Mouse (Mus musculus) lung, embryonic 16.5 days (tissue): ENCODE measurements at regions not wholly inside any gene's neighbourhood (a gene's known extent, or its start where the extent isn't known, plus 50 kb on each side); places are given as distances from the start of the nearest gene placed in this dataset.

Source experiments
- ATAC-seq: fragments of 200-750 bp; cut with Nextera tagmentation; 2 replicates; pipeline ENCODE4 v1.8.0; 2017; ENCODE audit warnings: low read depth, mild to moderate bottlenecking, moderate library complexity
- H3K27ac ChIP-seq: fragments of 300-500 bp; sonication (generic); 2 replicates; pipeline ENCODE4 v1.5.1; 2014; ENCODE audit warnings: mild to moderate bottlenecking, control low read depth, low read length
- H3K27me3 ChIP-seq: fragments of 300-500 bp; sonication (generic); 2 replicates; pipeline ENCODE4 v1.6.1; 2014; ENCODE audit warnings: low read depth, low read length, mixed read lengths; ENCODE audit not compliant: control insufficient read depth, insufficient read depth
- H3K36me3 ChIP-seq: fragments of 300-500 bp; sonication (generic); 2 replicates; pipeline ENCODE4 v1.6.1; 2014; ENCODE audit warnings: low read length; ENCODE audit not compliant: control insufficient read depth, insufficient read depth
- H3K4me1 ChIP-seq: fragments of 300-500 bp; sonication (generic); replicated peaks from 2 replicates; pipeline ENCODE4 v1.6.1; 2014; ENCODE audit warnings: low read length, mixed read lengths; ENCODE audit not compliant: control insufficient read depth, insufficient read depth
- H3K4me2 ChIP-seq: fragments of 300-500 bp; sonication (generic); 2 replicates; pipeline ENCODE4 v1.6.1; 2014; ENCODE audit warnings: low read depth, low read length, control low read depth
- H3K4me3 ChIP-seq: fragments of 300-500 bp; sonication (generic); 2 replicates; pipeline ENCODE4 v1.5.1; 2014; ENCODE audit warnings: mild to moderate bottlenecking, low read length, control low read depth
- H3K9ac ChIP-seq: fragments of 300-500 bp; sonication (generic); 2 replicates; pipeline ENCODE4 v1.6.1; 2014; ENCODE audit warnings: low read length, control low read depth
- H3K9me3 ChIP-seq: fragments of 300-500 bp; sonication (generic); 2 replicates; pipeline ENCODE4 v1.6.1; 2016; ENCODE audit warnings: low read length; ENCODE audit not compliant: control insufficient read depth
- whole genome bisulfite sequencing: fragments of 180-500 bp; shearing (Covaris S2); extraction: QIAGEN DNeasy Blood & Tissue Kit; methylation state at CpG from one replicate; pipeline ENCODE4 v1.1.7; 2014; 5-methylcytosine and 5-hydroxymethylcytosine counted together

- Histone ChIP-seq H3K4me2 (no peak overlapping the region), H3K9ac (no peak overlapping the region), H3K27me3 (no peaks in the 10 kb centered on the region), H3K36me3 (no peaks in the 10 kb centered on the region), H3K4me1 (no peaks in the 10 kb centered on the region), H3K27ac (no peak overlapping the region), H3K4me3 (no peak overlapping the region), H3K9me3 (no peaks in the 10 kb centered on the region)
- ATAC-seq, result no peak
- 69% methylated on average over 6 of the region's 6 CpGs for WGBS
Measured at GRCm38 (mm10) chr3:40094040-40094439, 437.0 kb upstream of the Intu start.

GRCm38 (mm10) chr3:40094701-40095100 is 436.4 kb upstream of the Intu start:
- H3K4me2 ChIP-seq, result no peak overlapping the region
- H3K9me3 ChIP-seq, result no peaks in the 10 kb centered on the region
- no peaks in the 10 kb centered on the region for H3K36me3 ChIP-seq
- ATAC-seq, result no peak
- H3K4me1 ChIP-seq, result no peaks in the 10 kb centered on the region
- no peak overlapping the region for H3K4me3 ChIP-seq
- no peak overlapping the region for H3K27ac ChIP-seq
- no peak overlapping the region for H3K9ac ChIP-seq
- no peaks in the 10 kb centered on the region for H3K27me3 ChIP-seq

GRCm38 (mm10) chr3:40102698-40103097 is 428.4 kb upstream of the Intu start:
- no peak overlapping the region for H3K27ac ChIP-seq
- H3K36me3 ChIP-seq, result no peaks in the 10 kb centered on the region
- H3K9me3 ChIP-seq, result no peaks in the 10 kb centered on the region
- no peaks in the 10 kb centered on the region; the same call in 1 of the 2 replicates for H3K4me1 ChIP-seq
- H3K27me3 ChIP-seq, result no peaks in the 10 kb centered on the region
- 48% methylated on average over 4 of the region's 4 CpGs for WGBS
- no peak overlapping the region for H3K4me3 ChIP-seq
- ATAC-seq, result peak; percentile 71
- H3K4me2 ChIP-seq, result no peak overlapping the region
- H3K9ac ChIP-seq, result no peak overlapping the region

GRCm38 (mm10) chr3:40114811-40115210 is 416.3 kb upstream of the Intu start:
- H3K4me2 ChIP-seq, result no peak overlapping the region
- H3K9me3 ChIP-seq, result no peaks in the 10 kb centered on the region
- 56% methylated on average over 4 of the region's 4 CpGs for WGBS
- no peaks in the 10 kb centered on the region for H3K27me3 ChIP-seq
- no peak overlapping the region for H3K9ac ChIP-seq
- no peak overlapping the region for H3K4me3 ChIP-seq
- H3K27ac ChIP-seq, result peak overlapping the region; percentile 10; the same call in 1 of the 2 replicates
- H3K36me3 ChIP-seq, result no peaks in the 10 kb centered on the region
- ATAC-seq, result no peak
- H3K4me1 ChIP-seq, result no peaks in the 10 kb centered on the region

- H3K4me3 ChIP-seq, result no peak overlapping the region
- H3K27ac ChIP-seq, result no peak overlapping the region
- no peaks in the 10 kb centered on the region for H3K36me3 ChIP-seq
- H3K27me3 ChIP-seq, result no peaks in the 10 kb centered on the region
- H3K4me2 ChIP-seq, result no peak overlapping the region
- no peaks in the 10 kb centered on the region for H3K9me3 ChIP-seq
- no peak overlapping the region for H3K9ac ChIP-seq
- 75% methylated on average over 3 of the region's 3 CpGs for WGBS
- no peaks in the 10 kb centered on the region for H3K4me1 ChIP-seq
- ATAC-seq, result no peak
Measured at GRCm38 (mm10) chr3:40118551-40118950, 412.5 kb upstream of the Intu start.

- H3K9ac ChIP-seq, result no peak overlapping the region
- no peaks in the 10 kb centered on the region for H3K27me3 ChIP-seq
- no peaks in the 10 kb centered on the region for H3K4me1 ChIP-seq
- H3K4me2 ChIP-seq, result no peak overlapping the region
- no peaks in the 10 kb centered on the region for H3K36me3 ChIP-seq
- WGBS, result 38% methylated on average over 1 of the region's 1 CpGs
- H3K4me3 ChIP-seq, result no peak overlapping the region
- ATAC-seq, result no peak
- H3K27ac ChIP-seq, result no peak overlapping the region
- no peaks in the 10 kb centered on the region for H3K9me3 ChIP-seq
Measured at GRCm38 (mm10) chr3:40119462-40119861, 411.6 kb upstream of the Intu start.

- peak; percentile 72; the same call in 1 of the 2 replicates for ATAC-seq
- H3K9ac ChIP-seq, result no peak overlapping the region
- no peak overlapping the region for H3K4me3 ChIP-seq
- no peaks in the 10 kb centered on the region for H3K9me3 ChIP-seq
- H3K27me3 ChIP-seq, result no peaks in the 10 kb centered on the region
- no peak overlapping the region for H3K27ac ChIP-seq
- no peaks in the 10 kb centered on the region for H3K36me3 ChIP-seq
- no peak overlapping the region for H3K4me2 ChIP-seq
- H3K4me1 ChIP-seq, result no peaks in the 10 kb centered on the region
- 21% methylated on average over 4 of the region's 4 CpGs for WGBS
Measured at GRCm38 (mm10) chr3:40120298-40120875, 410.7 kb upstream of the Intu start.

GRCm38 (mm10) chr3:40123558-40124236 is 407.4 kb upstream of the Intu start:
- Histone ChIP-seq H3K4me1 (no peaks in the 10 kb centered on the region), H3K36me3 (no peaks in the 10 kb centered on the region), H3K9ac (no peak overlapping the region), H3K4me3 (no peak overlapping the region), H3K4me2 (no peak overlapping the region), H3K27ac (no peak overlapping the region), H3K9me3 (no peaks in the 10 kb centered on the region), H3K27me3 (no peaks in the 10 kb centered on the region)
- no peak for ATAC-seq
- 84% methylated on average over 9 of the region's 9 CpGs for WGBS

- no peak overlapping the region for H3K27ac ChIP-seq
- 86% methylated on average over 2 of the region's 2 CpGs for WGBS
- no peak overlapping the region for H3K4me3 ChIP-seq
- ATAC-seq, result no peak
- no peaks in the 10 kb centered on the region for H3K4me1 ChIP-seq
- H3K36me3 ChIP-seq, result no peaks in the 10 kb centered on the region
- no peaks in the 10 kb centered on the region for H3K9me3 ChIP-seq
- no peak overlapping the region for H3K4me2 ChIP-seq
- no peaks in the 10 kb centered on the region for H3K27me3 ChIP-seq
- no peak overlapping the region for H3K9ac ChIP-seq
Measured at GRCm38 (mm10) chr3:40126903-40127302, 404.2 kb upstream of the Intu start.
